Mouse (Mus musculus): ENCODE results near the gene Lbhd2. TPM values are rescaled to one million over a fixed set of nuclear protein-coding genes. Genes with fewer than 3 reads are reported as not detected.

The Lbhd2 gene
- polyA plus RNA-seq, 1 experiment from 2014 or later: not detected

DNA sequence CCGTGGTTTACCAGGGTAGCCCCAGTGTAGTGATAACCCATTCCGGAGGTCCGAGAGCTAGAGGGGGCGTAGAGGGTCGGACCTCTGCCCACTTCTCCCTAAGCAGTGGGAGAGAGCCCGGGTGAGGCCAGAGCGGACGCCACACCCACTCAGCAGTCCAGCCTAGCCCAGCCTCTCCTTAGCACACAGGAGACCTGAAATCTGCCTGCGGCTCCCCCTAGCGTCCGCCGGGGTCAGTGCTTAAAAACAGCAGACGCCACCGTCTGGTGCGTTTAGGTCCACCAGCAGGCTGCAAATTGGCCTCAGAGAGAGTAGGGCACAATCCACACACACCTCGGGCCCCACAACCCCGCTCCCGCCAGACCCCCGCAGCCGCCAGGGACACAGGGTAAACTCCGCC lies 6.7 kb downstream of the Lbhd2 start:
- H3K36me3 ChIP-seq (ENCODE audit: control insufficient read depth, insufficient read depth, low read length): no peaks in the 10 kb centered on the region
- DNase-seq (ENCODE audit: low spot score) (peak; percentile 95), ATAC-seq (replicated peaks; ENCODE audit: low FRiP score) (peak; percentile 82)
- H3K9ac ChIP-seq (ENCODE audit: low read length): no peak overlapping the region
- no peak overlapping the region for H3K27ac ChIP-seq (ENCODE audit: low read depth, low read length)
- H3K4me1 ChIP-seq (replicated peaks; ENCODE audit: control insufficient read depth, insufficient read depth, low read length): peaks cover 9% of the 10 kb centered on the region; the same call in 1 of the 2 replicates
- peak overlapping the region; percentile 35; the same call in 1 of the 2 replicates for H3K4me2 ChIP-seq (ENCODE audit: low read depth, low read length, severe bottlenecking)
- under 1% methylated on average over 21 of the region's 21 CpGs for WGBS
- peaks cover 3% of the 10 kb centered on the region; the same call in 1 of the 2 replicates for H3K27me3 ChIP-seq (ENCODE audit: control insufficient read depth, insufficient read depth, low read length)
- H3K4me3 ChIP-seq (ENCODE audit: low read depth, low read length): peak overlapping the region; percentile 17; the same call in 1 of the 2 replicates
- no peaks in the 10 kb centered on the region for H3K9me3 ChIP-seq (ENCODE audit: control insufficient read depth, low read length)

DNA sequence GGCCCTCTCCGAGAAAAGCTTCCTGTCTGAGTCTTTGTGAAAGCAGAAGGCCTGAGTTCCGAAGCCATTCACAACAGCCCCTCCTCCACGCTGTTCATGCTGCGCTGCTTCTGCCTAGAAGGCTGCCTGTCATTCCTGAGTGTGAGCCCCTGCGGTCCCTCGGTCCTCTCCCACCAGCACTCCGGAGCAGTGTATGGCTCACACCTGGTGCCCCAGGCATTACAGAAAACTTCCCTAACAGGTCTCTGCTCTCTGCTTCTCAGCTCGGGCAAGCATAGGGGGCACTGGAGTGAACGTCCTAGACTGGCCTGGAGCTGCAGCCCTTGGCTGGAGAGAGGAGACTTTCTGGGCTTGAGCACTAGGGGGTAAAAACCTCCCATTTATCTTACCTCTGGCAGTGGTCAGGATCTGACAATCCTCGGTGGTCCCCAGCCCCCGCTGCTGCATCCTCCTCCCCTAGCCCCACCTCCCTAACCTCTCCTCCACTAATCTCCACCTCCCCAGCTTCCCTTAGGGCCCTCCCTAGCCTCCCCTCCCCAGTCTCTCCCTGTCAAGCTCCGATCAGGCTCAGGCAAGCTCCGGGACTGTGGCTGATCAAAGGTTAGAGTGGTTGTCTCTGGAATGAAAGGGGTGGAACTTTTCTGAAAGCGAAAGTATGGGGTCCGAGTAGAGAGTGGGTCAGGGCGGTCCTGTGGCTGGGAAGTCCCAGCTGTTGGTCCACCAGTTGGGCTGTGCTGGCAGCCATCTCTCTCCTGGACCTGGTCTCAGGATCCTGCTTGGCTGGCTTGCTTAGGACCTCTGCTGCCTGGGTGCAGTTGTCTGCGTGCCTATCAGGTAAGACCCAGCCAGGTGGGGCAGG lies 10.5 kb downstream of the Lbhd2 start, which contains the start of gene Exoc3l4:
TSS of gene Exoc3l4 (plus strand) at position 97 of the 859 bp plus-strand sequence.
- ATAC-seq (replicated peaks; ENCODE audit: low FRiP score) (peak; percentile 59; the same call in 1 of the 2 replicates), DNase-seq (ENCODE audit: low spot score) (peak; percentile 70)
- peaks cover 8% of the 10 kb centered on the region for H3K27me3 ChIP-seq (ENCODE audit: control insufficient read depth, insufficient read depth, low read length)
- H3K9me3 ChIP-seq (ENCODE audit: control insufficient read depth, low read length): no peaks in the 10 kb centered on the region
- no peak within 1 kb of the TSS for H3K27ac ChIP-seq (ENCODE audit: low read depth, low read length)
- no peak within 1 kb of the TSS for H3K4me3 ChIP-seq (ENCODE audit: low read depth, low read length)
- peaks cover 9% of the 10 kb centered on the region; the same call in 1 of the 2 replicates for H3K4me1 ChIP-seq (replicated peaks; ENCODE audit: control insufficient read depth, insufficient read depth, low read length)
- peak within 1 kb of the TSS; percentile 52 for H3K4me2 ChIP-seq (ENCODE audit: low read depth, low read length, severe bottlenecking)
- H3K9ac ChIP-seq (ENCODE audit: low read length): peak within 1 kb of the TSS; percentile 55
- H3K36me3 ChIP-seq (ENCODE audit: control insufficient read depth, insufficient read depth, low read length): no peaks in the 10 kb centered on the region
- WGBS: 4% methylated on average over 17 of the region's 17 CpGs

DNA sequence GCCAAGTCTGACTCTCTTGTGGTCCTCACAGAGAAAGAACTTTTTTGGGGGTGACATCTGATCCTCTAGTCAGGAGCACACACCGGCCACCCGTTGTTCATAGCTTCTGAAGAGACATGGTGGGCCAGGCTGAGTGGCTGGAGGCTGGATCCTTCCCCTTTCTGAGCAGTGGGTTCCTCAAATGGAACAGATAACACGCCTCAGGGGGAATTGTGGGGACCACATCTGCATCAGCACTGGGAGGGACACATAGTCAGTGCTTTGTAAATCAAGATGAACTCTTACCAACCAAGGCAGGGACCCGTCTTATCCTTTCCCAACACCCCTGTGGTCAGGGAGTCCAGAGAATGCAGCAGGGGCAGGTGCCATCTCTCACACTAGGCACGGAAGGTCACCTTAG lies 13.3 kb downstream of the Lbhd2 start:
- Histone ChIP-seq H3K36me3 (ENCODE audit: control insufficient read depth, insufficient read depth, low read length) (no peaks in the 10 kb centered on the region), H3K4me3 (ENCODE audit: low read depth, low read length) (no peak overlapping the region), H3K27me3 (ENCODE audit: control insufficient read depth, insufficient read depth, low read length) (peaks cover 35% of the 10 kb centered on the region), H3K9ac (ENCODE audit: low read length) (no peak overlapping the region), H3K27ac (ENCODE audit: low read depth, low read length) (no peak overlapping the region), H3K4me2 (ENCODE audit: low read depth, low read length, severe bottlenecking) (no peak overlapping the region), H3K9me3 (ENCODE audit: control insufficient read depth, low read length) (no peaks in the 10 kb centered on the region), H3K4me1 (replicated peaks; ENCODE audit: control insufficient read depth, insufficient read depth, low read length) (peaks cover 11% of the 10 kb centered on the region; the same call in 1 of the 2 replicates)
- no peak for DNase-seq (ENCODE audit: low spot score)
- ATAC-seq (replicated peaks; ENCODE audit: low FRiP score): no peak
- WGBS: 88% methylated on average over 5 of the region's 5 CpGs

DNA sequence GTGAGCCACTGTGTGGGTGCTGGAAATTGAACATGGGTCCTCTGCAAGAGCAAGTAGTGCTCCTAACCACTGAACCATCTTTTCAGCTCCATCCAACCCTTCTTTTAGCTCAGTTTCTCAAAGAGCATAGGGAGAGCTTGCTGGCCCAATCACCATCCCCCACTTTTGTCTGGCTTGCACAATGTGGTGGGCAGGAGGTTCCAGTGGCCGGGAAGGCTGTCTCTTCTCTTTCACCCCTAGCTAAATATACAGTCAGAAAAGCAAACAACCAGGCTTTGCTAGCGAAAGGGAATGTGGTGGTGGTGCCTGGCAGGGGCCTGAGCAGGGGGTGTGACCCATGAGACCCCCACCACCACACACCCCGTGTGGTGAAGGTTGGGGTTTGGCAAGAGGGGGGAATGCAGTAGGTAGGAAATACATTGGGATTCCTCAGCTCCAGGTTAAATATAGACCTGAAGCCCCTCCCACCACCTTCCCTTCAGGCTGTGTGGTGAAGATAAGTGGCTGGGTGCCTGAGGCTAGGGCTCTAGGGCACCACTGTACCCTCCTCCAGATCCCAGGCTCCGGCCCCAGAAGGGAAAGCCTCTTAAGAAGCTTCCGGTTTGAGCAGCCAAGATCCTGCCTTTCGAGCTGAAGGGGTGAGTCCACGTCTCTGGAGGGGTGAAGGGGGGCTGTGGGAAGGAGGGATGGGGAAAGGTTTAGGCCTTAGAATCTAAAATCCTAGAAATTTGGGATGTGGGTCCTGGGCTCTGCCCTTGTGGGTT lies 14.5 kb downstream of the Lbhd2 start:
- Histone ChIP-seq H3K4me3 (ENCODE audit: low read depth, low read length) (no peak overlapping the region), H3K9ac (ENCODE audit: low read length) (no peak overlapping the region), H3K4me1 (replicated peaks; ENCODE audit: control insufficient read depth, insufficient read depth, low read length) (peaks cover 11% of the 10 kb centered on the region; the same call in 1 of the 2 replicates), H3K27me3 (ENCODE audit: control insufficient read depth, insufficient read depth, low read length) (peaks cover 46% of the 10 kb centered on the region), H3K4me2 (ENCODE audit: low read depth, low read length, severe bottlenecking) (no peak overlapping the region), H3K36me3 (ENCODE audit: control insufficient read depth, insufficient read depth, low read length) (no peaks in the 10 kb centered on the region), H3K9me3 (ENCODE audit: control insufficient read depth, low read length) (no peaks in the 10 kb centered on the region), H3K27ac (ENCODE audit: low read depth, low read length) (no peak overlapping the region)
- ATAC-seq (replicated peaks; ENCODE audit: low FRiP score): no peak
- no peak for DNase-seq (ENCODE audit: low spot score)
- 51% methylated on average over 7 of the region's 7 CpGs for WGBS

DNA sequence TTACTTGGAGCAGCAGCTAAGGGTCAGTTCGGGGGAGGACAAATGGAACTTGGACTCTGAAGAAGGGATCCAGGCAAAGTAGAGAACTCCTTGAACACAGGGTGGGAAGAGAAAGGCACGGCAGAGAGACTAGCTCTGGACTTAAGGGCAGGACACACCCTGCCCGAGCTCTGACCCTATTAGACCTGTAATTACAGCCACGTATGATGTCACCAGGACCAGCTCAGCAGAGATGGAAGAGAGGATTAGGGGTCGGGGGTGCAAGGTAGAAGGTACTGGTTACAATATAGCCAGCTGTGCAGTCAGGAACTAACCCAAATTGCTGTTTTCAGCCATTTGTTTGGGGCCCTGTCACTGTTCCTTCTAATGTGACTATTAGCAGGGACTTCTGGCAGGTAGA lies 16.2 kb downstream of the Lbhd2 start:
- ATAC-seq (replicated peaks; ENCODE audit: low FRiP score): no peak
- no peak overlapping the region for H3K4me3 ChIP-seq (ENCODE audit: low read depth, low read length)

DNA sequence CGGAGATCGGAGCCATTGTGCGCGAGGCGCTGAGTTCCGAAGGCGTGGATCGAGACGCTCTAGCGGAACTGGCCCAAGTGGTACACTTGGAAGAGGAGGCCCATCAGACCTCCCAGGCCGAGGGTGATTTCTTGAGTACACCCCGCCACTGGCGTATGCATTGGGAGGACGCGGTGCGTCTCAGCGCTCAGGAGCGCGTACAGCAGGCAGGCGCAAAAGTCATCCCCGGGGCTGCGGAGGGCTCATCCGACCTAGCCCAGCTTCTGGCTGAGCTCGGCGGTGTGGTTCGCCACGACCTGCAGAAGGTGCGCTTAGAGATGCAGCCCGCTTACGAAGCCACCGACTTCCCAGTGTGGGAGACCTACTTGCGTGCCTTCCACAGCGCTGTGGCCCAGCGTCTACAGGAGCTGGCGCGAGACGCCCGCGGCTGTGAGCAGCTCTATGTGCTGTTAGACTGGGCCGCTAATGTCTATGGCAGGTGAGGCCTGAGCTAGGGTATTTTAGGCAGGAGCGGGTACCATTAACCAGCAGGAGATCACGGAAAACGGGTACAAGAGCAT lies 17.0 kb downstream of the Lbhd2 start:
- WGBS: 1% methylated on average over 43 of the region's 43 CpGs
- ATAC-seq (replicated peaks; ENCODE audit: low FRiP score): no peak
- Histone ChIP-seq H3K4me3 (ENCODE audit: low read depth, low read length) (peak overlapping the region; percentile 8), H3K36me3 (ENCODE audit: control insufficient read depth, insufficient read depth, low read length) (no peaks in the 10 kb centered on the region), H3K27me3 (ENCODE audit: control insufficient read depth, insufficient read depth, low read length) (peaks cover 57% of the 10 kb centered on the region), H3K27ac (ENCODE audit: low read depth, low read length) (no peak overlapping the region), H3K4me1 (replicated peaks; ENCODE audit: control insufficient read depth, insufficient read depth, low read length) (peaks cover 4% of the 10 kb centered on the region), H3K9ac (ENCODE audit: low read length) (no peak overlapping the region), H3K4me2 (ENCODE audit: low read depth, low read length, severe bottlenecking) (peak overlapping the region; percentile 20), H3K9me3 (ENCODE audit: control insufficient read depth, low read length) (no peaks in the 10 kb centered on the region)
- DNase-seq (ENCODE audit: low spot score): no peak

More for the DNA sequence above, 16.2 kb downstream of the Lbhd2 start:
- Histone ChIP-seq H3K4me1 (replicated peaks; ENCODE audit: control insufficient read depth, insufficient read depth, low read length) (peaks cover 2% of the 10 kb centered on the region; the same call in 1 of the 2 replicates), H3K9ac (ENCODE audit: low read length) (no peak overlapping the region), H3K4me2 (ENCODE audit: low read depth, low read length, severe bottlenecking) (no peak overlapping the region), H3K36me3 (ENCODE audit: control insufficient read depth, insufficient read depth, low read length) (no peaks in the 10 kb centered on the region), H3K9me3 (ENCODE audit: control insufficient read depth, low read length) (no peaks in the 10 kb centered on the region), H3K27ac (ENCODE audit: low read depth, low read length) (no peak overlapping the region), H3K27me3 (ENCODE audit: control insufficient read depth, insufficient read depth, low read length) (peaks cover 50% of the 10 kb centered on the region)
- WGBS: 39% methylated on average over 5 of the region's 5 CpGs
- no peak for DNase-seq (ENCODE audit: low spot score)

DNA sequence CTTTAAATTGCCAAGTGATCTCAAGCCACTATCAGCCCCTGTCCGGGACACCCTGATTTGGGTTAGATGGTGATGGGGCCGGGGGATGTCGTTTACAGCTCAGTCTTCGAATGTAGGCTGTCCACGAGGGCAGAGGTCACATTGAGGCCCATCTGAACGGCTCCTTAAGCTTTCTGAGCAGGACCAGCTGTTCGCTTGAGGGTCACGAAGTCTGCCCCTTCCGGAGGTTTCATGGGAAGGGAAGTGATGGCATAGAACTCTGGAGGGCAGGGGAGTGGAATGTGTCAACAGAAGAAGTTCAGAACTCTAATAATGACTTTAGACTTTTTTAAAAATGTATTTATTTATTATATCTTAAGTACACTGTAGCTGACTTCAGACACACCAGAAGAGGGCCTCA lies 17.9 kb downstream of the Lbhd2 start:
- no peaks in the 10 kb centered on the region for H3K36me3 ChIP-seq (ENCODE audit: control insufficient read depth, insufficient read depth, low read length)
- H3K4me2 ChIP-seq (ENCODE audit: low read depth, low read length, severe bottlenecking): no peak overlapping the region
- no peak overlapping the region for H3K4me3 ChIP-seq (ENCODE audit: low read depth, low read length)
- 21% methylated on average over 9 of the region's 9 CpGs for WGBS
- no peak overlapping the region for H3K9ac ChIP-seq (ENCODE audit: low read length)
- H3K9me3 ChIP-seq (ENCODE audit: control insufficient read depth, low read length): no peaks in the 10 kb centered on the region
- no peak overlapping the region for H3K27ac ChIP-seq (ENCODE audit: low read depth, low read length)
- H3K4me1 ChIP-seq (replicated peaks; ENCODE audit: control insufficient read depth, insufficient read depth, low read length): peaks cover 11% of the 10 kb centered on the region
- DNase-seq (ENCODE audit: low spot score) (no peak), ATAC-seq (replicated peaks; ENCODE audit: low FRiP score) (no peak)
- peaks cover 66% of the 10 kb centered on the region for H3K27me3 ChIP-seq (ENCODE audit: control insufficient read depth, insufficient read depth, low read length)

DNA sequence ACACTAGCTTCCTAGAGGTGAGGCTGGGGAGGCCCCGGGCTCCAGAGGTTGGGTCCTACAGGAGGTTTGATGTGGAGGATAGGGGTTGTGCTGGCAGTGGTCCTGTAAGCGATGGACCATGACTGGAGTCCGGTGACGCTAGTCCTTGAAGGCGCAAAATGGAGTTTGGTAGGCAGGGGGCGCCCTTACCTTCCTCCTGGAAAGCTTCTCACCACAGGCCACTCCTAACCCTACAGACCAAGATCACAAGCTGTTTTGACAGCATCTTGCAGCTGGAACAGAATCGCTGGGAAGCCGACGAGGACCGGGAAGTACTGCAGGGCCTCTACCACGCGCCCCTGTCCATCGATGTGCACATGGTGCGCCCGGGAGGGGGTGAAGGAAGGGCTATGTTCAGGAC lies 18.6 kb downstream of the Lbhd2 start:
- no peak overlapping the region for H3K27ac ChIP-seq (ENCODE audit: low read depth, low read length)
- 4% methylated on average over 15 of the region's 15 CpGs for WGBS
- peak; percentile 91 for DNase-seq (ENCODE audit: low spot score)
- ATAC-seq (replicated peaks; ENCODE audit: low FRiP score): peak; percentile 49; the same call in 1 of the 2 replicates
- H3K4me2 ChIP-seq (ENCODE audit: low read depth, low read length, severe bottlenecking): 0 out of 2 replicates have a peak overlapping the region, but pooled peaks have one; percentile 11
- no peaks in the 10 kb centered on the region for H3K36me3 ChIP-seq (ENCODE audit: control insufficient read depth, insufficient read depth, low read length)
- H3K9ac ChIP-seq (ENCODE audit: low read length): no peak overlapping the region
- no peaks in the 10 kb centered on the region for H3K9me3 ChIP-seq (ENCODE audit: control insufficient read depth, low read length)
- H3K4me3 ChIP-seq (ENCODE audit: low read depth, low read length): no peak overlapping the region
- H3K27me3 ChIP-seq (ENCODE audit: control insufficient read depth, insufficient read depth, low read length): peaks cover 73% of the 10 kb centered on the region
- peaks cover 13% of the 10 kb centered on the region for H3K4me1 ChIP-seq (replicated peaks; ENCODE audit: control insufficient read depth, insufficient read depth, low read length)
